Mouse (Mus musculus): ENCODE measurements at regions not wholly inside any gene's neighbourhood (a gene's known extent, or its start where the extent isn't known, plus 50 kb on each side); places are given as distances from the start of the nearest gene placed in this dataset.

DNA sequence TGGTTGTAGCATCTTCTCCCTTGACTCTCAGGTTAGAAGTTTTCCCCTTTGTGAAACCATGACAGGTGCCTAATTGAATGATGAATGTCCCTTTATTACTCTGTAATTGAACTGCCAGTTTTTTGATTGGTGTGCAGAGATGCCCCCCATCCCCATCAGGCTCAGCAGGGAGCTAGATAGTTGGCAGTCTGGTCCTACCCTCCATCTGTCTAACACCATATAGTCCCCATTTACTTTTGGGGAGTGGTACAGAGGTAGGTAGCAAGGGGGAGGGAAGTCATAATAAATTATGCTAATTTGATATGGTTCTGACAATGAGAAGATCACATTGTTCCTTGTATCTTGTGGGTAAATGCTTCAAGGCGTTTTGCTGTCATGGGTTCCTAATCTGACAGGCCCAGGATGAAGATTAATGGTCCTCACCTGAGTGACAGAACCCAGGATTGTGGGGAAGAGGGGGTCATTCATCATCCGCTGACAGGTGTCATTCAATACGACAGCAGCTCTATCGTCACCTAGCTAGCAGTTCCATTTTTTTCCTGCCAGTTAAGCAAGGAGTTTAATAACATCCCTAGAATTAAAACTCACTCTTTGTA, 122.3 kb upstream of the Etaa1 start:
- Histone ChIP-seq H3K9me3 (no peaks in the 10 kb centered on the region), H3K27me3 (replicated peaks) (no peaks in the 10 kb centered on the region), H3K4me1 (no peaks in the 10 kb centered on the region), H3K36me3 (replicated peaks; ENCODE audit: low read length) (no peaks in the 10 kb centered on the region), H3K4me3 (replicated peaks) (no peak overlapping the region)
- no peak for TF ChIP-seq GATA1 (IDR thresholded peaks at IDR 0.05; ENCODE audit: borderline replicate concordance, low read length)
- TF ChIP-seq FLI1 (IDR thresholded peaks at IDR 0.05; ENCODE audit: low read length): no peak

DNA sequence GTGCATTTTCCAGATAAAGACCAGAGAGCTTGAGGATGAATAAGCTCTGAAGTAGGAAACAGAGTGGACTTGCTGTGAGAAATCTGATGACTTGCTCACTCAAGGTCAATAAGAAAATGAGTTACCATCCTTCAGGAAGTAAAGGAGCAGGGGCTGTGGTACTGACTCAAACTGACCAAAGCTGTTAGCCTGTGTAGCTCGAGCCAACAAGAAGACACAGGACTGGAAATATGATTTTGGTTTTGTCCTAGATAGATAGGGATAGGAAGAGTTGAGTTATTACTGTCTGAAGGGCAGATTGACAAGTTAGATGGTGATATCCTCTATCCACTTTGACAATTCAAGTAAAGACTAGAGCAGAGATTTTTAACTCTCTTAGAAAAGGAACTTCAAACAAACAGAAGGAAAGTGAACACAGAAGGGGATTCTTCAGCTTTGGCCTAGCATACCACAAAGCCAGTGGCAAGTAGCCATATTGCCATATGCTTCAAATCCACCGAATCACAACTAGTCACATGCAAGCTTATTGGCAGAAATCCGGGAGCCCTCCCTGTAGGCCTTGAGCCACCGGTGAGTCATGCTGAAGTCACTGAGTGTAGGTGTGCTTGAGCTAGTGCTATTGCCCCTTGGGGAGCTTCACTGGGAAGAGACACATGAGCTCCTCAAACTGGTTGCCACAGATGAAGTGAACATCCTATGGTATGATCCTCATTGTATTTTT, 117.1 kb upstream of the Etaa1 start:
- TF ChIP-seq FLI1 (IDR thresholded peaks at IDR 0.05; ENCODE audit: low read length) (no peak), GATA1 (IDR thresholded peaks at IDR 0.05; ENCODE audit: borderline replicate concordance, low read length) (no peak)
- Histone ChIP-seq H3K36me3 (replicated peaks; ENCODE audit: low read length) (no peaks in the 10 kb centered on the region), H3K27me3 (replicated peaks) (no peaks in the 10 kb centered on the region), H3K9me3 (no peaks in the 10 kb centered on the region), H3K4me1 (no peaks in the 10 kb centered on the region), H3K4me3 (replicated peaks) (no peak overlapping the region)

DNA sequence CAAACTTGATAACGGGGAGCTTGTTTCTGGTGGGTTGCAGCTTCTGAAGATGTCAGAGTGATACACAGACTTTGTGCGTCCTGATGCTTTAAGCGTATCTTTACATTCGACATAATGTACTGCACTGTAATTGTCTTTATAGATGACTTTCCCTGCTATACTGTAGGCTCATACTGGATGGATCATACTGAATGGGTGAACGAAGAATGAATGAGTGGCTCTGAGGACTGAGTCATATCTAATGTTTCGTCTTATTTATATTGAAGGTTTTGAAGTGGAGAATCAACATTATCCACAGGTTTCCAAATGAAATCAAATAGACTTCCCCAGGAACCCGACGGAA, 116.3 kb upstream of the Etaa1 start:
- Histone ChIP-seq H3K4me3 (replicated peaks) (no peak overlapping the region), H3K27me3 (replicated peaks) (no peaks in the 10 kb centered on the region), H3K36me3 (replicated peaks; ENCODE audit: low read length) (no peaks in the 10 kb centered on the region), H3K4me1 (no peaks in the 10 kb centered on the region), H3K9me3 (no peaks in the 10 kb centered on the region)
- no peak for TF ChIP-seq GATA1 (IDR thresholded peaks at IDR 0.05; ENCODE audit: borderline replicate concordance, low read length)

DNA sequence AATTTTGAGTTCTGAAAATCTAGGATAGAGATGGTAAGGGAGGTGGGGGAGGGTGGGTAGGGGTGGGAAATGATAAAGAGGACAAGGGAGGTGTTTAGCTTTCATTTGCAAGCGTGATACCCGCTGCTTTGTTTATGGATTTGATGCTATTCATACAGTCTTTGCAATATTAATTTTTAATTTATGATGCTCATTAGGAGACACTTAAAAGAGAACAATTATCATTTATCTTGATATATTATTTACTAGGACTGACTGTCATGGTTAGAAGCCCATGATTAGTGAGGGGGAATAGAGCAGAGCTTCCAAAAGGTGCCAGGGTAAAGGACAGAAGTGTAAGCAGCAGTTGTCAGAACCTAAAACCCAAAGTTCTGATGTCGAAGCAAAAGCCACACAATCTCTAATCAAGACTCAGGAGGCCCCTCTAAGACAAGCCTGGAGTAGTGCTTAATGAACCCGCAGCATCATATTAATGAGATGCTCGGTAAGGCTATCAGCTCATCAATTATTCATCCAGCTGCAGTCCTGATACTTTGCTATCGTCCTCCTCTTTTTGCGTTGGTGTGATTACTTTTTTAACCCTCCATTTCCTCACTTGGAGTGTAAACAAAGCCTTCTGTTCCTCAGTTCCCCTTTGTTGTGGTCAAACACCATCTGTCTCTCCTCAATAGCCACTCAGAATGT, 115.8 kb upstream of the Etaa1 start:
- TF ChIP-seq FLI1 (IDR thresholded peaks at IDR 0.05; ENCODE audit: low read length) (no peak), GATA1 (IDR thresholded peaks at IDR 0.05; ENCODE audit: borderline replicate concordance, low read length) (no peak)
- no peaks in the 10 kb centered on the region for H3K4me1 ChIP-seq
- no peak overlapping the region for H3K4me3 ChIP-seq (replicated peaks)
- H3K27me3 ChIP-seq (replicated peaks): no peaks in the 10 kb centered on the region
- H3K36me3 ChIP-seq (replicated peaks; ENCODE audit: low read length): no peaks in the 10 kb centered on the region
- no peaks in the 10 kb centered on the region for H3K9me3 ChIP-seq

DNA sequence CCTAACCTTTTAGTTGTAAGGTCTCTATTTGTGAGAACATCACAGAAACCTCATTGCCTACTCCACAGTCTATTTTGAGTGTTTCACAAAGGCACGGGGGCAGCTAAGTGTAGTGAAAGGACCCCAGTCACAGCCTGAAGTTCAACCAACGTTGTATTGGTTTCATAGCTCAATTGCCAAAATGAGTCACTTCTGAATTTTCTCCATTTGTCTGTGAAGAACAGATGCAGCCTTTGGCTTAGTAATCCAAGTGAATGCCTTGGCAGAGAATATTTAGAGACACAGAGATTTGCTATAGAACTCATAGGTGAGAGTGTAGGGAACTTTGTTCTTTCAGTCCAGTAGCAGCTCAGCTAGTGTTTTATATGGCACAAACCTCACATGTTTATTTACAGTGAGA, 114.4 kb upstream of the Etaa1 start:
- no peaks in the 10 kb centered on the region for H3K36me3 ChIP-seq (replicated peaks; ENCODE audit: low read length)
- TF ChIP-seq GATA1 (IDR thresholded peaks at IDR 0.05; ENCODE audit: borderline replicate concordance, low read length): no peak
- TF ChIP-seq FLI1 (IDR thresholded peaks at IDR 0.05; ENCODE audit: low read length): no peak
- no peaks in the 10 kb centered on the region for H3K4me1 ChIP-seq
- H3K27me3 ChIP-seq (replicated peaks): no peaks in the 10 kb centered on the region
- no peaks in the 10 kb centered on the region for H3K9me3 ChIP-seq
- H3K4me3 ChIP-seq (replicated peaks): no peak overlapping the region

DNA sequence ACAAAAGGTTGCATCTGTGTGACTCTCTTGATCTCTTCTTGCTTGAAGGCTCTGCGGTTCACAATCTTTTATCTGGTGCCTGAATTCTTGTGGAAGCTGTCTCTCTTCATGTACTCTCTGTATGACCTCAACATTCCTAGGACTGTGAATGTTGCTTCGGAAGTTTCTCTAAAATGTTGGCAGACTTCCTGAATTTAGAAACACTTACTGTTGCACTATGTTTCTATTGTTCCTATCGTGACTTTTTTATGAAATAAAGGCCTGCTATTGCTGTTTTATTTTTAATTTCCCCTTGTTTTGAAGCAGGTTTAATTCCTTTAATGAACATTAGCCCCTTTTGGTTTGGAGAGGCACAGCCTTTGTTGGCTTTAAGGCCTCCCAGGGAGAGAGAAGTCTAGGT, 114.0 kb upstream of the Etaa1 start:
- Histone ChIP-seq H3K27me3 (replicated peaks) (no peaks in the 10 kb centered on the region), H3K4me3 (replicated peaks) (no peak overlapping the region), H3K9me3 (no peaks in the 10 kb centered on the region), H3K4me1 (no peaks in the 10 kb centered on the region), H3K36me3 (replicated peaks; ENCODE audit: low read length) (no peaks in the 10 kb centered on the region)
- no peak for TF ChIP-seq FLI1 (IDR thresholded peaks at IDR 0.05; ENCODE audit: low read length)
- no peak for TF ChIP-seq GATA1 (IDR thresholded peaks at IDR 0.05; ENCODE audit: borderline replicate concordance, low read length)

DNA sequence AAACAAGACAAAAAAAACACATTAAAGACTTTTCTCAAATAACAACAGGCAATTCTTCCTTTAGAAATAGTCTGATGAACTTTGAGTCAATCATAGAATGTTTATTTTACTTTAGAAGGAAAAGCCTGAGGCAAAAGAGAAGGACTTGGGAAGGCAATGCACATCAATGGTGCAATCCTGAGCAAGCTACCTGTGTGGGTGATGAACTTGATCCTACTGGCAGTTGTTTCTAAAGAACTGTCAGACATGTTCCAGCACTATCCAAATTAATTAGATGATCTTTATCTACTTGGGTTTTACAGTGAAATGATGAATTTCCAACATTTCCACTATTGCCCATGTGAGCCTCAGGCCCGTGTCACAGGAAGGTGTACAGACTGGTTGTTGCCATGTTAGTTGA, 87.9 kb upstream of the Etaa1 start:
- Histone ChIP-seq H3K4me3 (replicated peaks) (no peak overlapping the region), H3K27me3 (replicated peaks) (no peaks in the 10 kb centered on the region), H3K4me1 (no peaks in the 10 kb centered on the region), H3K9me3 (no peaks in the 10 kb centered on the region), H3K36me3 (replicated peaks; ENCODE audit: low read length) (no peaks in the 10 kb centered on the region)
- no peak for TF ChIP-seq GATA1 (IDR thresholded peaks at IDR 0.05; ENCODE audit: borderline replicate concordance, low read length)
- no peak for TF ChIP-seq FLI1 (IDR thresholded peaks at IDR 0.05; ENCODE audit: low read length)

DNA sequence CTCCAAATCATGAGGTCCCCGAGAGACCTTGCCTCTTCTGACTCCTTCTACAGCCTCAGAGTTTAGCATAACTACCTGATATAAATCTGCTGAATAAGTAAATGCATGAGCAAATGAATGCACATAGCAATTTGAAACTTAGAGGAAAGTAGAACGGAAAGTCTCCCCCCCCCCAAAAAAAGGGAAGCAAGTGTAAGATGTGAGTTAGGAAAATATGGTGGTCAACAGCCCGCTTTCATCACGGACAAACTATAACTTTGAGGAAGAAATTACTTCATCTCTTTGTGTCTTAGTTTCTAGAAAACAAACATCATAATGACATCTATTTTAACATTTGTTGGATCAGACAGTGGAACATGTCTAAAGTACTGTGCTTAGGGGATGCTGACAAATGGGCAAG, 77.4 kb upstream of the Etaa1 start:
- Histone ChIP-seq H3K9me3 (no peaks in the 10 kb centered on the region), H3K36me3 (replicated peaks; ENCODE audit: low read length) (no peaks in the 10 kb centered on the region)
- TF ChIP-seq GATA1 (IDR thresholded peaks at IDR 0.05; ENCODE audit: borderline replicate concordance, low read length) (no peak), FLI1 (IDR thresholded peaks at IDR 0.05; ENCODE audit: low read length) (no peak)

DNA sequence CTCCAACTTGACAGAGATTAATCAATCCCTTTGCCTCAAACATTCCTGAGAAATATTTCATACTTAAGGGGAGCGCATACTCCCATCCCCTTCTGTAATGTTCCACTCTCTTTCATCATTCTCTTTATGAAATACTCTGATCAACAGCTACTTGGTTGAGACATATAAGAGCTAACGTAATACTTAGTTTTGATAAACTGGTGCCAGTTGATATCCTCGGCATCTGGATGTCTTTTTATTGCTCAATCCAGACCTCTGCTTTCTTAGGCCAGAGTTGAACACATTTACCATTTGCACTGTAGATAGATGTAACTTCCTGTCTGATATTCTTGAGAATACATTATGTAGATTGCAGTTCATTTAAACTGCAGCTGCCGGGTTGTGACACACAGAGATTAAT, 68.4 kb upstream of the Etaa1 start:
- Histone ChIP-seq H3K4me3 (replicated peaks) (no peak overlapping the region), H3K36me3 (replicated peaks; ENCODE audit: low read length) (no peaks in the 10 kb centered on the region), H3K4me1 (no peaks in the 10 kb centered on the region), H3K27me3 (replicated peaks) (no peaks in the 10 kb centered on the region), H3K9me3 (no peaks in the 10 kb centered on the region)
- TF ChIP-seq GATA1 (IDR thresholded peaks at IDR 0.05; ENCODE audit: borderline replicate concordance, low read length) (no peak), FLI1 (IDR thresholded peaks at IDR 0.05; ENCODE audit: low read length) (no peak)

More for the DNA sequence above, 77.4 kb upstream of the Etaa1 start:
- Histone ChIP-seq H3K4me3 (replicated peaks) (no peak overlapping the region), H3K27me3 (replicated peaks) (no peaks in the 10 kb centered on the region), H3K4me1 (no peaks in the 10 kb centered on the region)

DNA sequence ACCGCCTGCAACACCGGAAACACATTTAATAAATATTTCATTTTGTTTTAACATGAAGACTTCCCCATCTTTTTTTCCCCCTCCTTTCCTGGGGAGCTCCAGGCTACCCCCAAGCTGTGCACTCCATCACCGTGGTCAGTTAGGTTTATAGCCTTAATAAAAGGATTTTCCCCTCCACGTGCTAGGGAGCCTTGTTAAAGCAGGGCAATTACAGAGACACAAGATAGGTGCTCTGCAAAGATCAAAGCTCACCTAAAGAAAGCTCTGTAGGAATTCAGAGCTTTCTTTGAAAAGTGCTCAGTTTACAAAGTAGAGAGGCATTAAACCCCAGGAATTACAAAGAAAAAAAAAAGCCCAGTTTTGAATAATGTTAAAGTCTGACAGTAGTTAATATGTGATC, 61.6 kb upstream of the Etaa1 start:
- H3K9me3 ChIP-seq: no peaks in the 10 kb centered on the region
- H3K36me3 ChIP-seq (replicated peaks; ENCODE audit: low read length): no peaks in the 10 kb centered on the region
- no peaks in the 10 kb centered on the region for H3K27me3 ChIP-seq (replicated peaks)
- H3K4me1 ChIP-seq: no peaks in the 10 kb centered on the region
- TF ChIP-seq FLI1 (IDR thresholded peaks at IDR 0.05; ENCODE audit: low read length): no peak
- TF ChIP-seq GATA1 (IDR thresholded peaks at IDR 0.05; ENCODE audit: borderline replicate concordance, low read length): no peak
- H3K4me3 ChIP-seq (replicated peaks): no peak overlapping the region

All from megakaryocyte, embryonic 14.5 days (primary cell).